Mouse (Mus musculus) lung, adult 2 months (tissue): ENCODE results near the gene Ssh1. TPM values are rescaled to one million over a fixed set of nuclear protein-coding genes. Genes with fewer than 3 reads are reported as not detected.
A peak's percentile ranks its signal among the peaks of the same experiment; 100 is the strongest.

Experiments used
- DNase-seq: peaks from one replicate; pipeline ENCODE4 v3.0.0; 2022
- H3K4me1 ChIP-seq: fragments of 200-500 bp; 2 replicates; pipeline ENCODE4 v1.6.1; 2011; ENCODE audit warnings: low read length; ENCODE audit not compliant: control insufficient read depth, insufficient read depth
- H3K4me3 ChIP-seq: fragments of 200-500 bp; replicated peaks from 2 replicates; pipeline ENCODE3; 2011; ENCODE audit warnings: low read depth, mild to moderate bottlenecking, control low read depth, low read length; ENCODE audit errors: extremely low read depth
- CTCF ChIP-seq: fragments of 200-500 bp; IDR thresholded peaks from 2 replicates; pipeline ENCODE4 v1.5.1; 2011; ENCODE audit warnings: mild to moderate bottlenecking, low read length, control low read depth; ENCODE audit not compliant: insufficient read depth
- POLR2A ChIP-seq: fragments of 200-500 bp; IDR thresholded peaks from 2 replicates; pipeline ENCODE4 v1.6.1; 2011; ENCODE audit warnings: low read depth, mild to moderate bottlenecking, control low read depth, low read length, borderline replicate concordance; ENCODE audit errors: extremely low read depth
- WGBS: fragments of 180-500 bp; shearing (Covaris S2); methylation state at CpG from one replicate; pipeline ENCODE4 v1.1.7; 2018; 5-methylcytosine and 5-hydroxymethylcytosine counted together
- polyA plus RNA-seq: library from polyadenylated mRNA; depleted of rRNA; stranded (reverse); fragments of >200 nt; gene quantifications from 2 replicates; pipeline ENCODE4 v1.2.3, GENCODE M21; 2012; rRNA removed

The Ssh1 gene
- polyA plus RNA-seq: 22.1 and 27.3 TPM in 2 replicates

- H3K4me1 ChIP-seq: peaks cover 19% of the 10 kb centered on the region
- WGBS: 1% methylated on average over 75 of the region's 83 CpGs
- H3K4me3 ChIP-seq: peak within 1 kb of the TSS; percentile 91
- peak; percentile 87 for DNase-seq
- TF ChIP-seq POLR2A (peak; percentile 56; the same call in 1 of the 2 replicates), CTCF (no peak)
Observed at GRCm38 (mm10) chr5:113993487-113994465, at the start of gene Ssh1. Gene Ssh1, minus strand, starts transcription at chr5:113993894.

- DNase-seq: peak; percentile 30
- 11% methylated on average over 15 of the region's 15 CpGs for WGBS
- no peaks in the 10 kb centered on the region for H3K4me1 ChIP-seq
- no peak overlapping the region for H3K4me3 ChIP-seq
- TF ChIP-seq CTCF (no peak), POLR2A (no peak)
Observed at GRCm38 (mm10) chr5:114041327-114041930, 47.7 kb upstream of the Ssh1 start.

GRCm38 (mm10) chr5:114040911-114041310 is 47.2 kb upstream of the Ssh1 start:
- no peak for TF ChIP-seq CTCF
- no peak for TF ChIP-seq POLR2A

GRCm38 (mm10) chr5:114040508-114040907 is 46.8 kb upstream of the Ssh1 start:
- no peak for DNase-seq
- H3K4me1 ChIP-seq: no peaks in the 10 kb centered on the region
- no peak overlapping the region for H3K4me3 ChIP-seq
- TF ChIP-seq POLR2A: no peak
- WGBS: 49% methylated on average over 7 of the region's 8 CpGs

More at GRCm38 (mm10) chr5:114040911-114041310, 47.2 kb upstream of the Ssh1 start:
- 62% methylated on average over 1 of the region's 1 CpGs for WGBS
- Histone ChIP-seq H3K4me3 (no peak overlapping the region), H3K4me1 (no peaks in the 10 kb centered on the region)
- no peak for DNase-seq

GRCm38 (mm10) chr5:114035111-114035510 is 41.4 kb upstream of the Ssh1 start:
- WGBS: 56% methylated on average over 10 of the region's 10 CpGs
- DNase-seq: no peak
- no peaks in the 10 kb centered on the region for H3K4me1 ChIP-seq
- TF ChIP-seq POLR2A (no peak), CTCF (no peak)
- no peak overlapping the region for H3K4me3 ChIP-seq

- WGBS: 55% methylated on average over 7 of the region's 7 CpGs
- DNase-seq: no peak
- TF ChIP-seq CTCF (no peak), POLR2A (no peak)
- H3K4me3 ChIP-seq: no peak overlapping the region
- H3K4me1 ChIP-seq: no peaks in the 10 kb centered on the region
Observed at GRCm38 (mm10) chr5:114034393-114034792, 40.7 kb upstream of the Ssh1 start.

GRCm38 (mm10) chr5:114032161-114032763 is 38.6 kb upstream of the Ssh1 start:
- DNase-seq: no peak
- TF ChIP-seq CTCF (no peak), POLR2A (no peak)
- Histone ChIP-seq H3K4me1 (no peaks in the 10 kb centered on the region), H3K4me3 (no peak overlapping the region)
- 74% methylated on average over 3 of the region's 3 CpGs for WGBS

- 84% methylated on average over 12 of the region's 12 CpGs for WGBS
- no peak overlapping the region for H3K4me3 ChIP-seq
- no peak for TF ChIP-seq POLR2A
- no peak for TF ChIP-seq CTCF
- no peaks in the 10 kb centered on the region for H3K4me1 ChIP-seq
- no peak for DNase-seq
Observed at GRCm38 (mm10) chr5:114030652-114031051, 37.0 kb upstream of the Ssh1 start.

- no peak for DNase-seq
- Histone ChIP-seq H3K4me1 (no peaks in the 10 kb centered on the region), H3K4me3 (no peak overlapping the region)
- no peak for TF ChIP-seq POLR2A
- no peak for TF ChIP-seq CTCF
- WGBS: 82% methylated on average over 12 of the region's 12 CpGs
Observed at GRCm38 (mm10) chr5:114028111-114028510, 34.4 kb upstream of the Ssh1 start.
